Comparison of ENCODE assay signal across 9 mouse cellular contexts in the genomic region with DNA sequence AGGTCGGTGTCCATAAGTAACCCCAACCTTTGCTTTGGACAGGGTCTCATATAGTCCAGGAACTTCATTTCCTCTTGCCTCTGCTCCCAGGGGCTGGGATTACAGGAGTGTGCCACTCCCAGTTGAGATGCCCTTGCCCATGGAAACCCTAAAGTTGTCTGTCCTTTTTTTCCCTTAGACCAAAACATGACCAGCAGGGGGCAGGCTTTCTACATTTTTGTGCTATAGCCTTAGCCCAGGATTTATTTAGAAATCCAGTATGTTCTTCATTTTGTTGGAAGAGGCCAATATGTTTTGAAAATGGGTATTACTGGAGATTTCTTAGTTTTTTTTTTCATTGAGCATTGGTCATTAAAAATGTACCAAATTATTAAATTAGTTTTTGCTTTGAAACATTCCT. TPM values are rescaled to one million over a fixed set of nuclear protein-coding genes. Genes with fewer than 3 reads are reported as not detected.
A peak's percentile ranks its signal among the peaks of the same experiment; 100 is the strongest.
DNase-seq lines count a peak whose midpoint lies in the region; ATAC-seq and TF ChIP-seq lines count a peak whose summit lies in the region.
"Had no signal": no experiment of that assay in that cellular context is flagged by ENCODE, and none has a peak within 500 bp of the region (broad histone marks: within the 10 kb centered on the region; RNA-seq: fewer than 3 reads in every experiment).

No protein-coding gene starts in this region.

- TF ChIP-seq POLR2A in thymus, adult 2 months (IDR thresholded peaks at IDR 0.05; ENCODE audit: control insufficient read depth, extremely low read depth, insufficient read depth, low read length, poor library complexity), result no peak

- WGBS in forebrain, embryonic 10.5 days, result 58% methylated on average over 1 of the region's 1 CpGs
- WGBS in forebrain, embryonic 16.5 days, result 60% methylated on average over 1 of the region's 1 CpGs
- 85% methylated on average over 1 of the region's 1 CpGs for WGBS in thymus, adult 2 months
- WGBS in embryonic facial prominence, embryonic 14.5 days, result 50% methylated on average over 1 of the region's 1 CpGs
- 55% methylated on average over 1 of the region's 1 CpGs for WGBS in midbrain, postnatal 0 days

- no peak overlapping the region for H3K27ac ChIP-seq in forebrain, embryonic 10.5 days
- no peak overlapping the region for H3K27ac ChIP-seq in forebrain, embryonic 16.5 days (ENCODE audit: low read length)
- no peak overlapping the region for H3K27ac ChIP-seq in thymus, adult 2 months (ENCODE audit: control insufficient read depth, insufficient read depth, low read length)
- H3K27ac ChIP-seq in embryonic facial prominence, embryonic 14.5 days (replicated peaks; ENCODE audit: low read depth, low read length), result no peak overlapping the region
- H3K27ac ChIP-seq in midbrain, postnatal 0 days (ENCODE audit: low read depth, low read length), result no peak overlapping the region
- H3K27ac ChIP-seq: limb, embryonic 13.5 days had no signal

- no peak overlapping the region for H3K4me2 ChIP-seq in forebrain, embryonic 16.5 days (ENCODE audit: low read length)
- H3K4me2 ChIP-seq in embryonic facial prominence, embryonic 14.5 days (ENCODE audit: low read depth, low read length), result no peak overlapping the region
- H3K4me2 ChIP-seq in midbrain, postnatal 0 days (ENCODE audit: low read depth, low read length, poor library complexity, severe bottlenecking), result no peak overlapping the region
- H3K4me2 ChIP-seq: limb, embryonic 13.5 days had no signal

- H3K27me3 ChIP-seq in forebrain, embryonic 10.5 days (ENCODE audit: poor library complexity, severe bottlenecking), result no peaks in the 10 kb centered on the region
- no peaks in the 10 kb centered on the region for H3K27me3 ChIP-seq in forebrain, embryonic 16.5 days (replicated peaks; ENCODE audit: control insufficient read depth, insufficient read depth, low read length)
- H3K27me3 ChIP-seq in thymus, adult 2 months (ENCODE audit: control insufficient read depth, insufficient read depth, low read length), result no peaks in the 10 kb centered on the region
- H3K27me3 ChIP-seq in embryonic facial prominence, embryonic 14.5 days (replicated peaks; ENCODE audit: control insufficient read depth, insufficient read depth, low read length), result no peaks in the 10 kb centered on the region
- H3K27me3 ChIP-seq in midbrain, postnatal 0 days (ENCODE audit: insufficient read depth, low read length), result no peaks in the 10 kb centered on the region
- H3K27me3 ChIP-seq: limb, embryonic 13.5 days had no signal

- H3K4me1 ChIP-seq in forebrain, embryonic 10.5 days, result no peaks in the 10 kb centered on the region
- no peaks in the 10 kb centered on the region for H3K4me1 ChIP-seq in forebrain, embryonic 16.5 days (replicated peaks; ENCODE audit: control insufficient read depth, insufficient read depth, low read length)
- H3K4me1 ChIP-seq in thymus, adult 2 months (replicated peaks; ENCODE audit: control insufficient read depth, insufficient read depth, low read length), result no peaks in the 10 kb centered on the region
- no peaks in the 10 kb centered on the region for H3K4me1 ChIP-seq in embryonic facial prominence, embryonic 14.5 days (ENCODE audit: control insufficient read depth, insufficient read depth, low read length)
- H3K4me1 ChIP-seq in midbrain, postnatal 0 days (ENCODE audit: insufficient read depth, low read length), result no peaks in the 10 kb centered on the region
- H3K4me1 ChIP-seq: limb, embryonic 13.5 days had no signal

- no peaks in the 10 kb centered on the region for H3K36me3 ChIP-seq in forebrain, embryonic 10.5 days (replicated peaks)
- H3K36me3 ChIP-seq in forebrain, embryonic 16.5 days (ENCODE audit: control insufficient read depth, insufficient read depth), result no peaks in the 10 kb centered on the region
- no peaks in the 10 kb centered on the region for H3K36me3 ChIP-seq in thymus, adult 2 months (ENCODE audit: control insufficient read depth, insufficient read depth, low read length)
- no peaks in the 10 kb centered on the region for H3K36me3 ChIP-seq in embryonic facial prominence, embryonic 14.5 days (ENCODE audit: control insufficient read depth, insufficient read depth, low read length)
- H3K36me3 ChIP-seq in midbrain, postnatal 0 days (ENCODE audit: insufficient read depth, low read length), result no peaks in the 10 kb centered on the region
- H3K36me3 ChIP-seq: limb, embryonic 13.5 days had no signal

- no peak for ATAC-seq in forebrain, embryonic 16.5 days
- no peak for ATAC-seq in embryonic facial prominence, embryonic 14.5 days (ENCODE audit: low read depth)
- no peak for ATAC-seq in midbrain, postnatal 0 days (ENCODE audit: low FRiP score)

- H3K4me3 ChIP-seq in forebrain, embryonic 10.5 days, result no peak overlapping the region
- no peak overlapping the region for H3K4me3 ChIP-seq in forebrain, embryonic 16.5 days (replicated peaks; ENCODE audit: low read length)
- no peak overlapping the region for H3K4me3 ChIP-seq in thymus, adult 2 months (ENCODE audit: control insufficient read depth, insufficient read depth, low read length)
- no peak overlapping the region for H3K4me3 ChIP-seq in embryonic facial prominence, embryonic 14.5 days (ENCODE audit: low read depth, low read length)
- H3K4me3 ChIP-seq in midbrain, postnatal 0 days (ENCODE audit: low read depth, low read length), result no peak overlapping the region
- H3K4me3 ChIP-seq: limb, embryonic 13.5 days had no signal

- no peaks in the 10 kb centered on the region for H3K9me3 ChIP-seq in forebrain, embryonic 10.5 days
- no peaks in the 10 kb centered on the region for H3K9me3 ChIP-seq in forebrain, embryonic 16.5 days (ENCODE audit: control insufficient read depth, low read length)
- H3K9me3 ChIP-seq in embryonic facial prominence, embryonic 14.5 days (ENCODE audit: control insufficient read depth, low read length), result peaks cover 5% of the 10 kb centered on the region; the same call in 1 of the 2 replicates
- H3K9me3 ChIP-seq in midbrain, postnatal 0 days (ENCODE audit: low read length), result no peaks in the 10 kb centered on the region

- no peak for TF ChIP-seq CTCF in thymus, adult 2 months (IDR thresholded peaks at IDR 0.05; ENCODE audit: borderline replicate concordance, control insufficient read depth, extremely low read depth, insufficient read depth, low read length, poor library complexity)
- peak; percentile 78 for TF ChIP-seq CTCF in midbrain, postnatal 0 days (IDR thresholded peaks at IDR 0.05)

- peak; percentile 63 for DNase-seq in forebrain, embryonic 10.5 days (ENCODE audit: extremely low spot score, low spot score)
- DNase-seq in thymus, adult 2 months, result peak; percentile 43
- DNase-seq in thymus, adult 18-20 months, result no peak
- peak; percentile 78 for DNase-seq in embryonic facial prominence, embryonic 14.5 days (ENCODE audit: low spot score)
- peak; percentile 29 for DNase-seq in layer of hippocampus, adult 9-11 months
- DNase-seq in midbrain, postnatal 0 days (ENCODE audit: low spot score), result peak; percentile 81
- peak; percentile 62 for DNase-seq in urinary bladder, postnatal 25 days (ENCODE audit: low spot score)

- no peak overlapping the region for H3K9ac ChIP-seq in forebrain, embryonic 16.5 days (replicated peaks; ENCODE audit: low read depth, low read length)
- H3K9ac ChIP-seq in embryonic facial prominence, embryonic 14.5 days (ENCODE audit: low read depth, low read length), result no peak overlapping the region
- no peak overlapping the region for H3K9ac ChIP-seq in midbrain, postnatal 0 days (replicated peaks; ENCODE audit: low read length, poor library complexity, severe bottlenecking)
- H3K9ac ChIP-seq: limb, embryonic 13.5 days had no signal

RNA-seq across cellular contexts. Expression of a gene that starts 58.6 kb away (rescaled TPM):
- not detected in 2 replicates for polyA plus RNA-seq in forebrain, embryonic 10.5 days (2016; fragmentation: Nextera tagmentation; extraction: Ambion mirVana)
- 0.14 TPM in 1 of 2 replicates, not detected in the other for polyA plus RNA-seq in forebrain, embryonic 16.5 days (2015; fragmentation: Nextera tagmentation; extraction: Ambion mirVana)
- polyA plus RNA-seq in thymus, adult 2 months (2012; rRNA removed), result 0.55 and 0.93 TPM in 2 replicates
- not detected in 2 replicates for polyA plus RNA-seq in embryonic facial prominence, embryonic 14.5 days (2014; fragmentation: Nextera tagmentation; extraction: Ambion mirVana)
- total RNA-seq in midbrain, postnatal 0 days (2014; rRNA removed), result 0.19 TPM in 1 of 2 replicates, not detected in the other
- polyA plus RNA-seq in midbrain, postnatal 0 days (2015; fragmentation: Nextera tagmentation; extraction: Ambion mirVana), result 0.05 TPM in 1 of 2 replicates, not detected in the other
- polyA plus RNA-seq: limb, embryonic 13.5 days had no signal

Comparison
In these comparisons a context has a peak if more than half of its experiments do, and no peak if none do; other contexts are left out.
1. DNase-seq: peak in forebrain, embryonic 10.5 days (single experiment), thymus, adult 2 months (single experiment), embryonic facial prominence, embryonic 14.5 days (single experiment), layer of hippocampus, adult 9-11 months (single experiment), midbrain, postnatal 0 days (single experiment) and urinary bladder, postnatal 25 days (single experiment); none in thymus, adult 18-20 months (0 of 2).